Mouse (Mus musculus): Measurements from ENCODE around the gene Lrrc37a.
"Not testable (repeated sequence)": the region's sequence is repeated elsewhere in the genome, so short reads cannot be mapped to it uniquely, and the experiment has no call there.

Gene Lrrc37a

GRCm38 (mm10) chr11:103504497-103504896 lies at the start of gene Lrrc37a:
Lrrc37a (minus strand) TSS chr11:103504597.
- DNase-seq (ENCODE audit: low read depth, low spot score): no peak

- DNase-seq (ENCODE audit: low read depth, low spot score): not testable (repeated sequence)
These were observed 30.6 kb upstream of the Lrrc37a start for GRCm38 (mm10) chr11:103534973-103535372.

GRCm38 (mm10) chr11:103512111-103512510 lies 7.7 kb upstream of the Lrrc37a start:
- DNase-seq (ENCODE audit: low read depth, low spot score): no peak

GRCm38 (mm10) chr11:103464443-103464842 lies 40.0 kb downstream of the Lrrc37a start:
- DNase-seq (ENCODE audit: low read depth, low spot score): peak; percentile 56

GRCm38 (mm10) chr11:103451105-103451504 lies 53.3 kb downstream of the Lrrc37a start:
- DNase-seq (ENCODE audit: low read depth, low spot score): not testable (repeated sequence)

GRCm38 (mm10) chr11:103449721-103450120 lies 54.7 kb downstream of the Lrrc37a start:
- peak; percentile 54 for DNase-seq (ENCODE audit: low read depth, low spot score)

- peak; percentile 36 for DNase-seq (ENCODE audit: low read depth, low spot score)
These were observed 60.7 kb downstream of the Lrrc37a start for GRCm38 (mm10) chr11:103443678-103444077.

GRCm38 (mm10) chr11:103436282-103436681 lies 68.1 kb downstream of the Lrrc37a start:
- DNase-seq (ENCODE audit: low read depth, low spot score): no peak

- DNase-seq (ENCODE audit: low read depth, low spot score): no peak
These were observed 79.4 kb downstream of the Lrrc37a start for GRCm38 (mm10) chr11:103425031-103425430.

- no peak for DNase-seq (ENCODE audit: low read depth, low spot score)
These were observed 84.7 kb downstream of the Lrrc37a start for GRCm38 (mm10) chr11:103419667-103420066.

GRCm38 (mm10) chr11:103419226-103419625 lies 85.2 kb downstream of the Lrrc37a start:
- DNase-seq (ENCODE audit: low read depth, low spot score): no peak

GRCm38 (mm10) chr11:103413516-103413915 lies 90.9 kb downstream of the Lrrc37a start:
- DNase-seq (ENCODE audit: low read depth, low spot score): no peak

GRCm38 (mm10) chr11:103412950-103413423 lies 91.4 kb downstream of the Lrrc37a start:
- DNase-seq (ENCODE audit: low read depth, low spot score): peak; percentile 67

- DNase-seq (ENCODE audit: low read depth, low spot score): peak; percentile 98
These were observed 92.1 kb downstream of the Lrrc37a start, which contains the start of gene Plekhm1 for GRCm38 (mm10) chr11:103411981-103412949. Plekhm1 (minus strand) TSS chr11:103412687.

GRCm38 (mm10) chr11:103411301-103411700 lies 93.1 kb downstream of the Lrrc37a start:
- DNase-seq (ENCODE audit: low read depth, low spot score): no peak

GRCm38 (mm10) chr11:103408880-103409279 lies 95.5 kb downstream of the Lrrc37a start:
- no peak for DNase-seq (ENCODE audit: low read depth, low spot score)

GRCm38 (mm10) chr11:103407136-103407535 lies 97.3 kb downstream of the Lrrc37a start:
- DNase-seq (ENCODE audit: low read depth, low spot score): not testable (repeated sequence)

- DNase-seq (ENCODE audit: low read depth, low spot score): no peak
These were observed 97.8 kb downstream of the Lrrc37a start for GRCm38 (mm10) chr11:103406551-103406950.

GRCm38 (mm10) chr11:103405814-103406213 lies 98.6 kb downstream of the Lrrc37a start:
- DNase-seq (ENCODE audit: low read depth, low spot score): no peak

GRCm38 (mm10) chr11:103404618-103405017 lies 99.8 kb downstream of the Lrrc37a start:
- no peak for DNase-seq (ENCODE audit: low read depth, low spot score)

GRCm38 (mm10) chr11:103403776-103404175 lies 100.6 kb downstream of the Lrrc37a start:
- peak; percentile 72 for DNase-seq (ENCODE audit: low read depth, low spot score)

- DNase-seq (ENCODE audit: low read depth, low spot score): no peak
These were observed 101.7 kb downstream of the Lrrc37a start for GRCm38 (mm10) chr11:103402738-103403137.

GRCm38 (mm10) chr11:103402198-103402597 lies 102.2 kb downstream of the Lrrc37a start:
- no peak for DNase-seq (ENCODE audit: low read depth, low spot score)
